Mouse (Mus musculus) gastrocnemius, adult 18-20 months (tissue): Measurements from ENCODE around the gene Nup98. TPM values are rescaled to one million over a fixed set of nuclear protein-coding genes. Genes with fewer than 3 reads are reported as not detected.
A peak's percentile ranks its signal among the peaks of the same experiment; 100 is the strongest.

Source experiments
- DNase-seq: peaks from one replicate; pipeline ENCODE4 v3.0.0; 2021; ENCODE audit warnings: low spot score
- total RNA-seq, 2 experiments: library from RNA; stranded (reverse); gene quantifications; 2 replicates each; pipeline ENCODE4 v1.2.3; 2021

Gene Nup98
- total RNA-seq, 2 experiments from 2014 or later, result 24.0 to 29.8 TPM

- no peak for DNase-seq
Observed at GRCm38 (mm10) chr7:102120326-102120725, 89.7 kb downstream of the Nup98 start.

GRCm38 (mm10) chr7:102117382-102117781, 92.6 kb downstream of the Nup98 start:
- DNase-seq, result no peak

- no peak for DNase-seq
Observed at GRCm38 (mm10) chr7:102116579-102117331, 93.2 kb downstream of the Nup98 start, which contains the start of gene Chrna10. Gene Chrna10 (minus strand): TSS chr7:102116828.

DNA sequence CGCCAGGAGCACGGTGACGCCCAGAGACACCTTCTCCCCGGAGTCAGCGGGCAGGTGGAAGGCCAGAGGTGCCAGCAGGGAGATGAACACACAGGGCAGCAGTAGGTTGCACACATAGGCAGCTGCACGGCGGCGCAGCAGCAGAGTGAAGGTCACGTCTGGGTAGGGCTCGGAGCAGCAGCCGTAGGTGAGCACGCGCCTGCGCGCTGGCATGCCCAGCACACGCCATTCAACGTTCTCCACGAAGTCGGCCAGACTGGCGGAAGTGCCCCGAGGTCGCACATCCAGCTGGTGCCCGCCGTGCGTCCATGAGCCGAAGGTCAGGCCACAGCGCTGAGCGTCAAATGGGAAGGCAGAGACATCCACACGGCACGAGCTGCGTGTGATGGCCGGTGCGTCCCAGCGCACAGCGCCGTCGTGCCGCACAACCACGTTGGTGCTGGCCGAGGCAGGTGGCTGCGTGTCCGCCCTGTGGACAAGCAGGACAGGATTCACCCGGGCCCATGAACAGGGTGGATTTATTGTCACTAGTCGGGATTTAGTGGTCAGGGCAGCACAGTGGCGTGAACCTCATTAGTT, 96.7 kb downstream of the Nup98 start:
- DNase-seq, result no peak

- no peak for DNase-seq
Observed at GRCm38 (mm10) chr7:102109746-102110145, 100.2 kb downstream of the Nup98 start.

- no peak for DNase-seq
Observed at GRCm38 (mm10) chr7:102109171-102109570, 100.8 kb downstream of the Nup98 start, which contains the start of gene Art5. Gene Art5 (minus strand): TSS chr7:102109489.

- DNase-seq, result peak; percentile 59
Observed at GRCm38 (mm10) chr7:102108206-102108605, 101.8 kb downstream of the Nup98 start.

DNA sequence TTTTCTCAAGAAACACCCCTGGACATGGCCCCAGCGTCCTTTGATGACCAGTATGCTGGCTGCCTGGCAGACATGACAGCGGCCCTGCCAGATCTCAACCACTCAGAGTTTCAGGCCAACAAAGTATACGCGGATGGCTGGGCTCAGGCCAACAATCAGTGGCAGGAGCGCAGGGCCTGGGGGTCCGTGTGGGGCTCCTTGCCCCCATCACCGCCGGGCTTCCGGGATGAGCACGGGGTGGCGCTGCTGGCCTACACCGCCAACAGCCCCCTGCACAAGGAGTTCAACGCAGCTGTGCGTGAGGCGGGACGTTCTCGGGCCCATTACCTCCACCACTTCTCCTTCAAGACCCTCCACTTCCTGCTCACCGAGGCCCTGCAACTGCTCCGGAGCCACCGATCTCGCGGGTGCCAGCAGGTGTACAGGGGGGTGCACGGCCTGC, 103.3 kb downstream of the Nup98 start:
- DNase-seq, result no peak

DNA sequence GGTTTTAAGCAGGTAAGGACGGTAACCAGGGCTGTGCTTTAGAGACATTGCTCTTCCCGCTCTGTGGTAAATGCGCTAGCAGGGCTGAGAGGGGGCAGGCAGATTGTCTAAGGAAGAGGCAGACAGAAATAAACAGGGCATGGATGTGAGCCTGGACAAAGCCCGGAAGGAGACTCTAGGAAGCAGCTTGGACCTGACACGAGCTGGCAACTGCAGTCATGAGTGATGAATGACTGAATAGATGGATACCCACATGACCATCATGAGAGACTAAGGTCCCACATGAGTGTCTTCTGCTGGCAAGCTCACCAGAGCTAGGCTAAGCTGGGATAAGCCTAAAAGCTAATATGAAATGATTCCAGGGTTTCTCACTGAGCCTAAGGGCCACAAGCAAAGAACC, 105.8 kb downstream of the Nup98 start:
- DNase-seq, result no peak

GRCm38 (mm10) chr7:102103555-102103954, 106.4 kb downstream of the Nup98 start:
- DNase-seq, result no peak

DNA sequence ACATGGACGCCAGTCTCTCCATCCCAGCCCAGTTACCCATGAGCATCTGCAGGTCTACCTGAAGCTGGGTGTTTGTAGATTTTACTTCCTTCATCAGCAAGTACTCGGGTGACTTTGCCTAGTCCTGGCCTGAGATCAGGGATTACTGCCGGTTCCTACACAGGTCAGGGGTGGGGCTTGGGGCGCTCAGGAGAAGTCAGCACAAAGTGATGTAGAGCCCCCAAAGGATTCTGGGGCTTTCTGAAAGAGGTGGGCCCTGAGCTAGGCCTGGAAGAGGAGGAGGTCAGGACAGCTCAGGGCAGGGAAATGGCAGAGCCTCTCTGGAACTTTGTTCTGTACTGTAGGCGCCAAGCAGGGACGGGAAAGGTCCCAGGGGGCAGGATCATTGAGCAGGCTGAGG, 107.3 kb downstream of the Nup98 start:
- no peak for DNase-seq

- no peak for DNase-seq
Observed at GRCm38 (mm10) chr7:102102241-102102640, 107.7 kb downstream of the Nup98 start.

GRCm38 (mm10) chr7:102101487-102101886, 108.5 kb downstream of the Nup98 start, which contains the start of gene Art1:
Gene Art1 (plus strand): TSS chr7:102101743.
- peak; percentile 77 for DNase-seq

DNA sequence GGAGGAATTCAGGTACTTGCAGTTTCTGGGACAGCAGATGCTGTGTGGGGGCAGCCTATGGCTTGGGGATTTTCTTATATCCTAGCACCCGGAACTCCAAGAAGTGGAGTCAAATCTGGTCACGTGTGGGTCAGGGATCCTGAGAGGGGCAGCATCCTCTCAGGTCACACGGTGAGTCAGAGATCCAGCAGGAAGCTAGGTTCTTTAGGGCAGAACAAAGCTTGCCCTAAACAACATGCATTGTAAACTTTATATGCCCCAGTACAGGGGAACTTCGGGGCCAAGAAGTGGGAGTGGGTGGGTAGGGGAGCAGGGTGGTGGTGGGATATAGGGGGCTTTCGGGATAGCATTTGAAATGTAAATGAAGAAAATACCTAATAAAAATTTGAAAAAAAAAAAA, 109.1 kb downstream of the Nup98 start:
- no peak for DNase-seq

- DNase-seq, result peak; percentile 67
Observed at GRCm38 (mm10) chr7:102099760-102100661, 110.0 kb downstream of the Nup98 start.

DNA sequence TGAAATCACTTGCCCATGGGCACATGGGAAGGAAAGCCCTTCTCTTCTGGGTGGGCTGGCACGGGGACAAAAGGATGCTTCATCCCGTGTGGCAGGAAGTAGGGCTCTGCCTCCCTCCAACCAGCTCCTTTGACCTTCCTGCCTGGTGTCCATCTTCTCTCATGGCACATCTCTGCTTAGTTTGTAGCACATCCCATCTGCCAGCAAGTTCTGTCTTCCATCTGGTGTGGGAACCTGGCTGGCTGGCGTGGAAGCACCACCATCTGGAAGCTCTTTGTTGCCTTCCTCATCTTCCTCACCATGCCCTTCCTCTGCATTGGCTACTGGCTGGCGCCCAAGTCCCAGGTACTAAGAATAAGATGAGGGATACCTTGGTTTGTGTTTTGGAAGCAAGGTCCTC, 122.6 kb downstream of the Nup98 start:
- no peak for DNase-seq

DNA sequence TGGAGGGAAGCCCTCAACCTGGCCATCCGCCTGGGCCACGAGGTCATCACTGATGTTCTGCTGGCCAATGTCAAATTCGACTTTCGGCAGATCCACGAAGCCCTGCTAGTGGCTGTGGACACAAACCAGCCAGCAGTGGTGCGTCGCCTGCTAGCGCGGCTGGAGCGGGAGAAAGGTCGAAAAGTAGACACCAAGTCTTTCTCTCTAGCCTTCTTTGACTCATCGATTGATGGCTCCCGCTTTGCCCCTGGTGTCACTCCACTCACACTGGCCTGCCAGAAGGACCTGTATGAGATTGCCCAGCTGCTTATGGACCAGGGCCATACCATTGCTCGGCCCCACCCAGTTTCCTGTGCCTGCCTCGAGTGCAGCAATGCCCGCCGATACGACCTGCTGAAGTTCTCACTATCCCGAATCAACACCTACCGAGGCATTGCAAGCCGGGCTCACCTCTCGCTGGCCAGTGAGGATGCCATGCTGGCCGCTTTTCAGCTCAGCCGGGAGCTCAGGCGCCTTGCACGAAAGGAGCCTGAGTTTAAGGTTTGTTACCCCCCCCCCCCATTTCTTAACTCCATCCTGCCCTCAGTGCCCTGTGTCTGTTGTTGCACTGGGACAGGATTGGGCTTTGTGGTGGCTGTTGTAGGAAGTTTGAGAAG, 125.8 kb downstream of the Nup98 start:
- no peak for DNase-seq

DNA sequence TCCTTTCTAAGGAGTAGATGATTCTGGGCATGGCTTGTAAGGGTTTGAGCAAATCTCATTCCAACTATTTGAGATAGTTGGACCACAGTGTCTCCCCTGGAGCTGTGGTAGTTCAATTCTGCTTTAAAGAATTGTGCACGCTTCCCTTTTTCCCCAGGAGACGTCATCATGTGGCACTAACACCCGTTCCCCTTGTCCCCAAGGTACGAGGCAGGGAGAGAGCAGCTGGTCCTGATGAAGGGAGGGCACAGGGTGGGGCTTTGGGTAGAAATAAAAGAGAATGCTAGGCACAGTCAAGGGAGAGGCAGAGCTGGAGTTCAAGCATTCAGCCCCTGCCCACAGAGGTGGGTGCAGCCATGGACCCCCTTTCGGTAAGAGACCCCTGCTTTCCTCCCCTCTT, 127.2 kb downstream of the Nup98 start, which contains the start of gene Trpc2:
TSS of gene Trpc2 (plus strand) at position 301 of the 400 bp plus-strand sequence.
- no peak for DNase-seq

- DNase-seq, result peak; percentile 69
Observed at GRCm38 (mm10) chr7:102081784-102082183, 128.2 kb downstream of the Nup98 start.

GRCm38 (mm10) chr7:102080311-102080710, 129.7 kb downstream of the Nup98 start:
- DNase-seq, result no peak

GRCm38 (mm10) chr7:102078517-102078916, 131.5 kb downstream of the Nup98 start:
- DNase-seq, result no peak
